Mouse (Mus musculus) left cerebral cortex, postnatal 10 days (tissue): ENCODE data around the gene Mn1. TPM values are rescaled to one million over a fixed set of nuclear protein-coding genes. Genes with fewer than 3 reads are reported as not detected.
A peak's percentile ranks its signal among the peaks of the same experiment; 100 is the strongest.

Experiments
- DNase-seq, 2 experiments: peaks; one replicate each; pipeline ENCODE4 v3.0.0; 2021 to 2022; ENCODE audit warnings: low spot score in 2 of 2, mixed read lengths in 1 of 2; ENCODE audit errors: extremely low spot score in 1 of 2
- intact Hi-C: fragments of 180-260 bp; cut with DNase I; formaldehyde crosslinking; loops from one replicate; pipeline ENCODE4 v1.15.1; 2025
- total RNA-seq, 2 experiments: library from RNA; stranded (reverse); gene quantifications; 2 replicates each; pipeline ENCODE4 v1.2.3; 2021

The Mn1 gene
- total RNA-seq, 2 experiments from 2014 or later = 63.5 to 70.7 TPM

- no peak for DNase-seq
- intact Hi-C loops = no loop called here
These were observed 12.4 kb upstream of the Mn1 start for GRCm38 (mm10) chr5:111404721-111405120.

DNA sequence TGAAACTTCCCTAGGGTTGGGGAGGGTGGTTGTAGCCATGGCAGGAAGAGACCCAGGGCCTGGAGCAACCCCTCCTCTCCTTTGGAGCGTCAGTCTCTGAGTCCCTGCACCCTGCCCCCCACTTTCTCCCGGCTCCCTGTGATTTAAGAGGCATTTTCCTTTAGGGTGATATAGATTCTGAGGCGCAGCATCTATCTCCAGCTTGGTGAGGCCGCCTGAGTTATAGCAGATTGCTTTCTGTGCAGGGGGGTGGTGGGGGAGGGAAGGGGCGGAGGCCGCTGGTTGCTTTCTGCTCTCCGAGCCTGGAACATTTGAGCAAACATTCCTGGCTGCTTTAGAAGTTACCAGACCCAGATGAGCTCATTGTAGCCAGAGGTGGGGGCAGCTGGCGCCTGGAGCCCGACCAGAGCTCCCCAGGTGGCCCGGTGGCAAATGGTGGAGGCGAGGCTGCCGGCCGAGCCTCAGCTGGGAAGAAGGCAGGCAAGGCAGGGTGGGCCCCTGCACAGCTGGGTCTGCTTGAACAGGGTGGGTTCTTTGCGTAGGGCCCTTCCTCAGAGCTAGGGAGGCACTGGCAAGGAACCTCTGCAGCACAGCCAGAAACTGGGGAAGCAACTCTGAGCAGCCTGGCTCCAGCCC lies 8.6 kb upstream of the Mn1 start:
- DNase-seq = no peak
- intact Hi-C loops = no loop called here

DNA sequence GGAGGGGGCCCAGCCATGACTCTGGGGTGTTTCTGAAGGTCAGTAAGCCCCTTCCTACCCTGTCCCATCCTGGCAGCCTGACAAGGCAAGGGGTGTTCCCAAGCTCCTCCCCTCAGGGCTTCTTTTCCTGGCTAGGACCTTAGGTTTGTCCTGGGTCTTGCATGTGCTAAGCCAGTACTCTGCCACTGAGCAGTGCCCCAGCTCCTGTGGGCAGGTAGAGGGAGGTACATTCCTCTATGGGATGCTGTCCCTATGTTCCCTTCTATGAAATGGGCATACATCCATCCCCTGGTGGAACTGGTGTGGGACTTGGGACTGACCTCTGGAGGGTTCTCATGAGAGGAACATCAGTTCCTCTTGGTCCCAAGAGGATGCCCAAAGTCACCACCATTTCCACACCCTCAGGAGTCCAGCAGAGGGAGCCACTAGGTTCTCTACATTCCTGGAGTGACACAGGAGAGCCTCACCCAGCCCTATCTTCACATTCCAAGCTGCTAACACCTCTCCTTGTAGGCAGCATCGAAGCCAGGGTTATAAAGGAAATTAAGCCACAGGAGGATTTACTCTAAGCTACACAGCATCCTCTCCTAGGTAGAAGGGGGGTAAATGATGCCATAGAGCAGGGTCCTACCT lies 7.6 kb upstream of the Mn1 start:
- no peak for DNase-seq
- intact Hi-C loops = no loop called here

DNA sequence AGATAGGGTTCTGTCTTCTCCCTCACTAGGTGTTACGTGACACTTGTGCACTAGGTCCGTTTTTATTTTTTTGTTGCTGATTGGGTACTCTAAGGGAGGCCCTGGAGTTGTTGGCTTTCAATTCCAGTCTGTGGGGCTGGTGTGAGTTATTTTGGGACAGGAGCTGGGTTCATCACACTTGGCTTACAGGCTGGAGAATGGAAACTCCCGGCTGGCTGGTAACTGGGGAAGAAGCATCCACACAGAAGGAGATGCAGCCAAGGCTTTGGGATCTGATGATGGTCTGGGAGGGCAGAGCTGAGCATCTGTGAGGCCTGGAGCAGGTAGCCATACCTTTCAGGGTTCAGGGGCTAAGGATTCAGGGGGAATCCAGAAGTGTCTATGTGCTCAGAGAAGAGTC lies 6.5 kb upstream of the Mn1 start:
- intact Hi-C loops = no loop called here
- DNase-seq = no peak

DNA sequence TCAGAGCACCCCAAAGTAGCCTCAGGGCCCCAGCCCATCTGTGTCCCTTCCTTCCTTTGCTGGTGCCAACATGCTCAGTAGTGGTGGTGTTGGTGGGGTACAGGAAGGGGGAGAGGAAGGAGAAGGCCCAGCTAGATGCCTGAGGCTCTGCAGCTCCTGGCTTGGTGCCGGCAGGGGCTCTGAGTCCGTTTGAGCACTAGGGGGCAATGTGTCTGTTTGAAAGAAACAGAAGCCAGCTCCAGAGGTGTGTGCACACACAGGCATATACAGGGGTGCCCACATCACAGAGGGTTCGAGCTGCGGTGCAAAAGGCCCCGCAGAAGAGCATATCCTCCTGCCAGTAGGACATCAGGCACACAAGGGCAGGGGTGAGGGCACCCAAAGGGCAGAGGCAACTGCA lies 3.0 kb upstream of the Mn1 start:
- intact Hi-C loops = loop anchor here (2.0 kb wide), 1 partner anchor 739 kb away; no protein-coding TSS in a partner anchor

DNA sequence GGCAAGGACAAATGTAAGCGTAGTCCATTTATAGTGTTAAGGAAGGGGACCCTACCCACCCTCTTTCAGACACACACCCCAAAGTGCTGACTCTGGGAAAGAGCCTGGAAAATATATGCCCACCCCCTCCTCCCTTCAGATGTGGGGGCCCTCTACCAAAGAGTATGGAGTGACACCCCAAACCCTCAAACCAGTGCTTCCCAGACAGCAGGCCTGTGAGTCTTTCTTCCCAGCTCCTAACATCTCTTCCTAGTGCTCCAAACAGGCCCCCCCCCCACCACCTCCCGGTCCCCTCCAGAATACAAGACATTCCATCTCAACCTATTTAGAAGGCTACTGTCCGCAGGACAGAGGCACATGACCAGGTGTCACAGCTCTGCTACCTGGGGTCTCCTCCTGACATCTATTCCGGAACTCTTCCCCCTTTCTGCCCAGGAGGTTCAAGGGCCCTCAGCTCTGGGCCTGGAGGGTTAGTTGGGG lies 2.4 kb upstream of the Mn1 start:
- no peak for DNase-seq
- intact Hi-C loops = loop anchor here (2.0 kb wide), 1 partner anchor 738 kb away; no protein-coding TSS in a partner anchor

More for the DNA sequence above, 3.0 kb upstream of the Mn1 start:
- DNase-seq = peak; percentile 80 to 90

- no peak for DNase-seq
- intact Hi-C loops = loop anchor here (2.0 kb wide), 1 partner anchor 737 kb away; no protein-coding TSS in a partner anchor
These were observed 1.6 kb upstream of the Mn1 start for GRCm38 (mm10) chr5:111415575-111415974.

DNA sequence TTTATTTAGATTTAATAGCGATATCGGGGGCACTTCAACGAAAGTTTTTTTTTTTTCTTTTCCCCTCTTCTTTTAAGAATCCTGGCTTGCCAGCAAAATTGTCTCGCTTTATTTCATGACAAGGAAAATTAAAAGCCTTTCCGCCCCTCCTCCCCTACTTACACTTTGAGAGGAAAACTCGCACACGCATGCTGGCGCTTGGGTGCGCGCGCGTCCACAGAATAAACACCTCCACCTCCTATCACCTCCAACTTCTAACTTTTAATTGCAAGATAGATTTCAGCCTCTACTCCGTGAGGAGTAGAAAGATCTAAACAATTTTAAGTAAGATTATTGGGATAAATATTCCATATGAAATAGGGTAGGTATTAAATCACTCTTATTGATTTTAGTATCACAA lies 1.1 kb upstream of the Mn1 start:
- intact Hi-C loops = loop anchor here (2.0 kb wide), 1 partner anchor 267 kb away; no protein-coding TSS in a partner anchor
- no peak for DNase-seq

- DNase-seq = peak in 1 of 2 experiments; percentile 61
- intact Hi-C loops = loop anchor here (2.0 kb wide), 1 partner anchor 265 kb away; no protein-coding TSS in a partner anchor
These were observed 393 bp downstream of the Mn1 start for GRCm38 (mm10) chr5:111417378-111418131.

GRCm38 (mm10) chr5:111418202-111419120 lies 1.3 kb downstream of the Mn1 start:
- intact Hi-C loops = no loop called here
- peak in 1 of 2 experiments; percentile 62 for DNase-seq

- DNase-seq = peak in 1 of 2 experiments; percentile 63
- intact Hi-C loops = no loop called here
These were observed 2.1 kb downstream of the Mn1 start for GRCm38 (mm10) chr5:111419121-111419881.

DNA sequence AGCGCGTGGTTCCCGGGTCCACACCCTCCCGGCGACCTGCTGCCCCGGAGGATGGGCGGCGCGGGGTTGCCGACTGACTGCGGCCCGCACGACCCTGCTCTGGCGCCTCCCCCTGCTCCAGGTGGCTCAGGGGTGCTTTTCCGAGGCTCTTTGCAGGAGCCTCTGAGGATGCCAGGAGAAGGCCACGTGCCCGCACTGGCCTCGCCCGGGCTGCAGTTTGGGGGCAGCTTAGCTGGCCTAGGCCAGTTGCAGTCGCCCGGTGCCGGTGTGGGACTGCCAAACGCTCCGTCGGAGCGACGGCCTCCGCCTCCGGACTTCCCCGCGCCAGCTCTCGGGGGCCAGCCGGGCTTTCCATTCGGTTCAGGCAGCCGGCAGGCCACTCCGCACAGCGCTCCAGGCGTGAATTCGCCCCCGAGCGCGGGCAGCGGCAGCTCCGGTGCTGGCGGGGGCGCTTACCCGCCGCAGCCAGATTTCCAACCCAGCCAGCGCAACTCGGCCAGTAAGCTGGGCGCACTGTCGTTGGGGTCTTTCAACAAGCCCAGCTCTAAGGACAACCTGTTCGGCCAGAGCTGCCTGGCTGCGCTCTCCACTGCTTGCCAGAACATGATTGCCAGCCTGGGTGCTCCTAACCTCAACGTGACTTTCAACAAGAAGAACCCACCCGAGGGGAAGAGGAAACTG lies 3.0 kb downstream of the Mn1 start:
- DNase-seq = no peak
- intact Hi-C loops = loop anchor here (5.0 to 10.0 kb wide), 4 partner anchors 97 to 332 kb away; no protein-coding TSS in a partner anchor

- intact Hi-C loops = loop anchor here (5.0 to 10.0 kb wide), 4 partner anchors 96 to 331 kb away; no protein-coding TSS in a partner anchor
- DNase-seq = no peak
These were observed 3.7 kb downstream of the Mn1 start for GRCm38 (mm10) chr5:111420896-111421295.

GRCm38 (mm10) chr5:111421424-111421823 lies 4.3 kb downstream of the Mn1 start:
- no peak for DNase-seq
- intact Hi-C loops = loop anchor here (5.0 to 10.0 kb wide), 4 partner anchors 96 to 331 kb away; no protein-coding TSS in a partner anchor

DNA sequence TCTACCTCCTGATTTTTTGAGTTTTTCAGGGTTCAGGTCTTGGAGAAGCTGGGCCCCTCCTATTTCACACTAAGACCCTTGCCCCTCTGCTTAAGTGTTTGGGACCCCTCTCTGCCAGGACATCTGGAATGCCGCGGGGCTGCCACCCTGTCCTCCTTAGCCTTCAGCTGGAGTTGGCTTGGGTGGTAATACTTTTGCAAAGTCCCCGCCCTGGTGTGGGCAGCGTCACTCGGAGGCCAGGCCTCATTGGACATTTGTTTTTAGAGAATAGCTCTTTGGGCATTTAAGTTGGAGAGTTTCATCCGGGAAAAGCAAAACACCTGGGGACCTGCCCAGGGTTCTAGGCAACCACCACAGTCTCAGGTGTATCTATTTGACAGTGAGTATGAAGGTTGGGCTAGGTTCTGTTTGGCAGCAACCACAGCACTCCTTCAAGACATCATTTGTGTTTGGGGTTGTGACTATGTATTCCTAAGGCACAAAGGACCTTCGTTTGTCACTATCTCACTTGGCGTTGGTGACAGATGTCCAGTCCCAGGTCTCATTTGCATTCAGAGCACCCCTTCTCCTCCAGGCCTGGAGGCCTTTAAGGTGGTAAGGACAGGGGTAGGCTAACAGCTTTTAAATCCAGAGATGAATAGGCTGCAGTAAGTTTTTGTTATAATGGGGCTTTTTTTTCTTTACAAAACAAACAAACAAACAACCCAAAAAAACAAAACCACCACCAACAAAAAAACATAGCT lies 5.1 kb downstream of the Mn1 start:
- intact Hi-C loops = loop anchor here (5.0 to 10.0 kb wide), 4 partner anchors 95 to 330 kb away; no protein-coding TSS in a partner anchor
- DNase-seq = no peak

- DNase-seq = no peak
- intact Hi-C loops = loop anchor here (5.0 to 10.0 kb wide), 4 partner anchors 94 to 329 kb away; no protein-coding TSS in a partner anchor
These were observed 5.8 kb downstream of the Mn1 start for GRCm38 (mm10) chr5:111423011-111423410.
